Mouse (Mus musculus) frontal cortex, adult (tissue): ENCODE measurements at regions not wholly inside any gene's neighbourhood (a gene's known extent, or its start where the extent isn't known, plus 50 kb on each side); places are given as distances from the start of the nearest gene placed in this dataset.
A peak's percentile ranks its signal among the peaks of the same experiment; 100 is the strongest.

Experiments
- ATAC-seq: cut with Nextera tagmentation; 2 replicates; pipeline ENCODE4 v1.9.2; 2017; ENCODE audit warnings: mild to moderate bottlenecking, moderate library complexity, mixed read lengths; ENCODE audit not compliant: low TSS enrichment

DNA sequence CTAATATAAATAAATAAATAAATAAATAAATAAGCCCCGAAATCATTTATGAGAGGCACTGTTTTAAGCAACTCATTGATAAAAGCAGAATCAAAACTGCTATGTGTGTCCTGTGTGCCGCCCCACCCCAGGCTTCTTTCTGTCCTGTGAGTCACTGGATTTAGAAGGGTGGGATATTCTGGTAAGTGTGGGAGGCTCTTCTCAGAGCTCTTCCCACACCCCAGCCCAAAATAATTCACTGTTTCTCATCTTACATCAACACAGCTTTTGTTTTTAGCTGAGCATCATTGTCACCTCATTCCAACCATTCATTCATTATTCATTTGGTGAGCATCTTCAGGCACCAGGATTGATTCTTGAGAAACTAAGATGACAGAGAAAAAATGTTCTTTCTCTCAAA lies 118.4 kb downstream of the Barx2 start:
- peak; percentile 99 for ATAC-seq

DNA sequence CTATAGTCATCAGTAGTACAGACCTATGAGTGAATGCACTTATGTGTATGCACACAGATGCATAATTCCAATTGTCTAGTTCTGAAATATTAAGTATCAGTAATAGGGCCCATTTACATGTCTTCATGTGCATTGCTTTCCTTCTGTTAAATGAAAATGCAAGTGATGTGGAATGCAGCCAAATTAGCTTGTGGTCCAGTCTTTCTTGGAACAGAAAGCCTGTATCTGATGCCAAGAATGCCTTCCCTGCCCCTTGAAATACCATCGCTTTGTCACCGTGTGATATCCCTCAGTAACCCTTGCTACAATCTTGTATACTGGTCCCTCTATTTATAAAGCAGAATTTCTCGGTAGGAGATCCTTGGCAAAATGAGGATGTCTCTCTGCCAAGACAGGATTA lies 137.3 kb downstream of the Barx2 start:
- no peak for ATAC-seq

DNA sequence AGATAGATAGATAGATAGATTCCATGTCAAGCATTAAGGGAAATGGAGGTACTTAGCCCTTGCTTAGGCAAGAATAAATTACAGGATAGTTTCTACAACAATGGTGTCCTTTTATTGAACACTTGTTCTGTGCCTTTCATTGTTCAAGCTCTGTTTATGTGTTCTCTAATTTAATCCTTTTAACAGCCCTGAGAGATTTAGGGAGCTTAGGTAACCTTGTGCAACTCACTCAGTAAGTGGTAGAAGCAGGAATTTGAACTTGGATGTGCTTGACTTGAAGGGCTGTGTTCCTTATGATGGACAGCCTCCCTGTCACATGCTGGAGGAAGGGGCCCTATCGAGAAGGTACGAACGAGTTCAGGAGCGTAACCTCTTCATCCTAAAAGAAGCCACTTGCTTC lies 147.9 kb downstream of the Barx2 start:
- ATAC-seq, result no peak

- ATAC-seq, result no peak
Observed at GRCm38 (mm10) chr9:31757894-31758561, 155.2 kb downstream of the Barx2 start.

GRCm38 (mm10) chr9:31730443-31730842 lies 182.8 kb downstream of the Barx2 start:
- peak; percentile 76 for ATAC-seq

- ATAC-seq, result no peak
Observed at GRCm38 (mm10) chr9:31719309-31719708, 194.0 kb downstream of the Barx2 start.

GRCm38 (mm10) chr9:31710022-31710421 lies 203.2 kb downstream of the Barx2 start:
- no peak for ATAC-seq

GRCm38 (mm10) chr9:31706688-31707087 lies 206.6 kb downstream of the Barx2 start:
- no peak; the same call in 1 of the 2 replicates for ATAC-seq

- no peak for ATAC-seq
Observed at GRCm38 (mm10) chr9:31690921-31691475, 222.3 kb downstream of the Barx2 start.

DNA sequence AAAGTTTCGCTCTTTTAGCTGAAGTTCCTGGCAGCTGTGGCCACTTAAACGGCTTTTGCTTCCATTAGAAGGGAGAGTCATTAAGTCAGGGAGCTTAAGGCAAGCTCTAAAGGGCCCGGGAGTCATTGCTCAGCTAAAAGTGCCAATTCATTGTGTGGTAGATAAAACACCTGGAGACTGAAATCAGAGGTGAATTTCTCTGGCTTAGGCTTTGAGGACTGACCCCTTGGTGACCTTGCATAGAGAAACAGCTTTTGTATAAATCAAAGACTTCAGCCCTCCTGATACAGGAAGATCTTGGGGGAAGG lies 224.1 kb upstream of the Tmem45b start:
- no peak for ATAC-seq

- ATAC-seq, result no peak; the same call in 1 of the 2 replicates
Observed at GRCm38 (mm10) chr9:31687686-31688397, 223.6 kb upstream of the Tmem45b start.

GRCm38 (mm10) chr9:31686466-31686865 lies 222.2 kb upstream of the Tmem45b start:
- no peak for ATAC-seq

DNA sequence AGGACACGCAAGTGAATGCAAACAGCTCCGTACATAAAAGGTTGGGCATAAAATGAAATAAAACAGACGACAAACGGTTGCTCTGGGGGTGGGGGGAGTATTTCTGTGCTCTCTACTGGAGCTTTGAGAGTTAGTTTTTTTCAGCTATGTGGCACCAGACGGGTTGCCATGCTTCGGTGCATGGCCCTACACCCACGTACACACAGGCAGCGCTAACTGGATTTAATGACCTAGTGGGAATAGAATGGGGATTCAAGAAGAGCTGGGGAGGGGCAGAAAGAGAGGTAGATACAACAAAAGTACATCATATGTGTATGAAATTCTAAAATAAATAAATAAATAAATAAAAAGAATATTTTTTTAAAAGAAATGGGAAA lies 220.5 kb upstream of the Tmem45b start:
- no peak for ATAC-seq

DNA sequence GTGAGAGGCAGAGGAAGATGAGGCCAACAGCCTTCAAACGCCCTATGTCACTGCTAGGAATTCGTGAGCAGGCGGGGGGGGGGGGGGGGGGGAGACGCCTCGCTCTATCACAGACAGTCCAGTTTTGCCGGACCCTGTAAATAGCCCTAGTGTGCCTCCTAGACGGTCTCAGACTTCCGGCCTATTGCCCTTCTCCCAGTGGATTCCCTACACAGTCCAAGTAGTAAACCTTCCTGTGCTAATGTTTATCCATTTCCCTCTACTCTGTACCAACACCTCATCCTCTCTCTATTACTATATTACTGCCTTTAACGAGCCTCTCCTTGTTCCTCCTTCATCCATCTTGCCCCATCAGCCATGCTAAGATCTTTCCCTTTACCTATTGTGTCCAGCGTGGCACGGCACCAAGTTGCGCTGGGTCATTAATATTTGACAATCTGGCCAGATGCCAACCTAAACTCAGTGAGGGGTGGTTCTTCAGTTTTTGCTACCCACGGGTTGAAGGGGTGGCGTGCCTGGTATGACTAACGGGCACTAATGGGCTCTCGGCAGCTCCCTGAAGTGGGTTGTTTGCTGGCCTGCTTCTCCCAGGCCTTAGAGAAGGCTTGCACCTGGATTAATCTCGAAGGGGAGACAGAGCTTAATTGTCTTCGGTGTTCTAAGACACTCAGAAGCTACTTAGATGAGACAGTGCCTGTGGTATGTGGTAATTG lies 220.0 kb upstream of the Tmem45b start:
- ATAC-seq, result no peak

- no peak for ATAC-seq
Observed at GRCm38 (mm10) chr9:31683302-31684081, 219.2 kb upstream of the Tmem45b start.

GRCm38 (mm10) chr9:31682893-31683292 lies 218.6 kb upstream of the Tmem45b start:
- ATAC-seq, result no peak

- peak; percentile 85 for ATAC-seq
Observed at GRCm38 (mm10) chr9:31677150-31677549, 212.9 kb upstream of the Tmem45b start.

DNA sequence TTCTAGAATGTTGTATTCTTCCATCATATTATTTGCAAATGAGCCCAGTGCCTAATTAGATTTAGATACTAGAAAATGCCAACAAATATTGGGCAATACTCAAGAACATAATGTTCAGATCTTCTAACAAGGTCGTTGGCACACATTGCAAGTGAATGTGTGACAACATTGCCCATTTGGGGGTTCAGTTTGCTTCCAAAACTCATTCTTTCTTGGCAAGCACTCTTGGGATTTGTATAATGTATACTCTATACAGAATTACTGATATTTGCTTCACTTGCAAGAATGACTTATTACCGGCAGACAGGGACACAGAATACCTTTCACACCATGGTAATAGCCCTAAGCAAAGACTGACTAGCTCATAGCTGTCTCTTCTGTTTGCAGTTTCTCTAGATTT lies 194.8 kb upstream of the Tmem45b start:
- ATAC-seq, result no peak

DNA sequence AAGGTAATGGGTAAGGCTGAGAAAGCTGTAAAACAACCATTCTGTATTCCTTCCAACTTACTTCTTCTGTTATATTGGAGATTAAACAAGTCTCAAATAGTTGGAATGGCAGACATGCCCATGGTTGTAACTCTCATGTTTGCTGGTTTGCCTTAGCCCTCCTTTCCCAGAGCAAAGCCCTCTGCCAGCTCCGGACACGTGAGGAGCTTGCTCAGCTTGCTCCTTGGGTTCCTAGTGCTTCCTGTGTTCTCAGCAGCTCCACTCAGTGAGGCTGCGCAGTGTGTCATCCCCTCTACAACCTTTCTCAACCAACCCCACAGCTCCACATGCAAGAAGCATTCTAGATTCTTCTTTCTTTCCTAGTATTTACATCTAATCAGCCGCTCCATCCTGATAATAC lies 193.3 kb upstream of the Tmem45b start:
- ATAC-seq, result no peak

DNA sequence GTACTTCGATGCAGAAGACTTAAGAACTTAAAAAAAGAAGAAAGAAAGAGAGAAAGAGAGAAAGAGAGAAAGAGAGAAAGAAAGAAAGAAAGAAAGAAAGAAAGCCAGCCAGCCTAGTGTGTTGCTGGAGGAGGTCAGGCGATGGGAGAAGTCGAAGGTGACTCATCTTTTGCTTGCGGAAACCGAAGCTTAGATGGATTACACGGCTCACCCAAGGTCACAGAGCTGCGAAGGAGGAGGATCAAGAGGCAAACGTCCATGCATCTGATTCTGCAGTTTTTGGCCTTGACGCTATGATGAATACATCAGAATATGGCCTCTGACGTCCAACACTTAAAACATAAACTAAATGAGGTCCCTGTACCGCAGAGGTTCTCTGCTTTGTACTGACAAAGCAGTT lies 192.4 kb upstream of the Tmem45b start:
- no peak for ATAC-seq

GRCm38 (mm10) chr9:31654747-31655146 lies 190.5 kb upstream of the Tmem45b start:
- ATAC-seq, result no peak

- no peak for ATAC-seq
Observed at GRCm38 (mm10) chr9:31654213-31654612, 190.0 kb upstream of the Tmem45b start.
